In the genomic region with DNA sequence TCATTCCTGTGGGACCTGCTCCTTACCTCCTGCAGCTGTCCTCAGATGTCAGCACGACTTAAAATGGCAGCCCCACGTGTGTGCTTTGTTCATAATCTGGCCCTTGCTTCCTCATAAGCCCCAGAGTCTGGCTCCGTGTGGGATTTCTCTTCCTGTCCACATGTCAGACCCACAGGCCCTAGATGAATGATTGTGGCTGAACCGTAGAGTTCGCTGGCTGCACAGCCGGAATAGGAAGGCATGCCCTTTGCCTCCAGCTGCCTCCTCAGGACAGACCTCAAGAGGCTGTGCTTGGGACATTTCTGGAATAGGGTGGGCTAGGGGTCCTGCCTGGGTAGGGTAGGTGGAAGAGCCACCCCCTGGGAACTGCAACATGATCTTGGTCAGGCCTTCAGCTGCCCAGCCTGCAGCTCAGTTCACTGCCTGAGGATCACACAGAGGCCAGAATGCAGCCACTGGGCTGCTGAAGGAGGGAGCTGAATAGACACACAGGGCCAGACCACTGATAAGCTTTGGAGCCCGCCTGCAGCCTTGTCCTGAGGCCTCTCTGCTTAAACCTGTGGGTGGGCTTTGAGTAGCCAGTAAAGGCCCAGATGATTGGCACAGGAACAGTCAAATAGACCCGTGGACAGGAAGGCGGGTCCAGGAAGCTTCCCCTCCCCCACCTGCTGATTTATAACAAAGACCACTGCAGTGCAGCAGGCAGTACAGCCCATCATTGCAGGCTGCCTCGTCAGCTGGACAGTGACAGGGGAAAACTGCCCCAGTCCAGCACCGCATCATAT, we compare ENCODE assay signal across 7 mouse cellular contexts. TPM values are rescaled to one million over a fixed set of nuclear protein-coding genes. Genes with fewer than 3 reads are reported as not detected.
DNase-seq lines count a peak whose midpoint lies in the region; ATAC-seq lines count a peak whose summit lies in the region.

No protein-coding gene starts in this region.

- DNase-seq in embryonic facial prominence, embryonic 10.5 days (ENCODE audit: low spot score) = peak; percentile 90
- peak; percentile 93 for DNase-seq in mesoderm, embryonic 11.5 days (ENCODE audit: low read depth, low spot score)
- DNase-seq in spleen, postnatal 36 days (ENCODE audit: low spot score in 2 of 2) = no peak
- no peak for DNase-seq in adipocyte (ENCODE audit: low spot score)
- no peak for DNase-seq in left cerebral cortex, adult 8-10 months (ENCODE audit: low spot score in 2 of 2)

- ATAC-seq in forebrain, embryonic 15.5 days (replicated peaks) = peak; percentile 69
- ATAC-seq in kidney, embryonic 16.5 days (ENCODE audit: low FRiP score, low TSS enrichment) = peak; percentile 70

- peak overlapping the region; percentile 91 for H3K27ac ChIP-seq in embryonic facial prominence, embryonic 10.5 days (replicated peaks)
- peak overlapping the region; percentile 80 for H3K27ac ChIP-seq in forebrain, embryonic 15.5 days (replicated peaks)
- H3K27ac ChIP-seq in kidney, embryonic 16.5 days (ENCODE audit: low read length) = peak overlapping the region; percentile 97

- 14% methylated on average over 11 of the region's 11 CpGs for WGBS in embryonic facial prominence, embryonic 10.5 days
- WGBS in forebrain, embryonic 15.5 days = 14% methylated on average over 11 of the region's 11 CpGs
- 8% methylated on average over 11 of the region's 11 CpGs for WGBS in kidney, embryonic 16.5 days

- H3K9me3 ChIP-seq in embryonic facial prominence, embryonic 10.5 days = 0 out of 2 replicates have a peak, but pooled peaks cover 8% of the 10 kb centered on the region
- H3K9me3 ChIP-seq in forebrain, embryonic 15.5 days = no peaks in the 10 kb centered on the region
- H3K9me3 ChIP-seq in kidney, embryonic 16.5 days (ENCODE audit: low read length) = peaks cover 7% of the 10 kb centered on the region

- no peak overlapping the region for H3K4me2 ChIP-seq in forebrain, embryonic 15.5 days (replicated peaks)
- H3K4me2 ChIP-seq in kidney, embryonic 16.5 days (replicated peaks; ENCODE audit: low read depth, low read length) = peak overlapping the region; percentile 37

- H3K36me3 ChIP-seq in embryonic facial prominence, embryonic 10.5 days (replicated peaks) = peaks cover 12% of the 10 kb centered on the region; the same call in 1 of the 2 replicates
- H3K36me3 ChIP-seq in forebrain, embryonic 15.5 days = no peaks in the 10 kb centered on the region
- H3K36me3 ChIP-seq in kidney, embryonic 16.5 days (ENCODE audit: insufficient read depth, low read length) = 0 out of 2 replicates have a peak, but pooled peaks cover 4% of the 10 kb centered on the region

- H3K4me1 ChIP-seq in embryonic facial prominence, embryonic 10.5 days = peaks cover 67% of the 10 kb centered on the region
- H3K4me1 ChIP-seq in forebrain, embryonic 15.5 days = peaks cover 22% of the 10 kb centered on the region
- peaks cover 69% of the 10 kb centered on the region for H3K4me1 ChIP-seq in kidney, embryonic 16.5 days (ENCODE audit: insufficient read depth, low read length)

- no peaks in the 10 kb centered on the region for H3K27me3 ChIP-seq in embryonic facial prominence, embryonic 10.5 days (replicated peaks; ENCODE audit: low read depth, poor library complexity, severe bottlenecking)
- H3K27me3 ChIP-seq in forebrain, embryonic 15.5 days = no peaks in the 10 kb centered on the region
- no peaks in the 10 kb centered on the region for H3K27me3 ChIP-seq in kidney, embryonic 16.5 days (ENCODE audit: insufficient read depth, low read length)

- H3K9ac ChIP-seq in forebrain, embryonic 15.5 days (replicated peaks) = no peak overlapping the region
- peak overlapping the region; percentile 56 for H3K9ac ChIP-seq in kidney, embryonic 16.5 days (replicated peaks; ENCODE audit: low read length)

- H3K4me3 ChIP-seq in embryonic facial prominence, embryonic 10.5 days = peak overlapping the region; percentile 39
- no peak overlapping the region for H3K4me3 ChIP-seq in forebrain, embryonic 15.5 days
- H3K4me3 ChIP-seq in kidney, embryonic 16.5 days (ENCODE audit: low read length) = no peak overlapping the region

RNA-seq across cellular contexts. Expression of gene Bahcc1, which starts 16.0 kb away (rescaled TPM):
- polyA plus RNA-seq in embryonic facial prominence, embryonic 10.5 days (2016; fragmentation: Nextera tagmentation; extraction: Ambion mirVana) = 18.0 and 18.4 TPM in 2 replicates
- polyA plus RNA-seq in forebrain, embryonic 15.5 days (2015; fragmentation: Nextera tagmentation; extraction: Ambion mirVana) = 15.4 and 16.1 TPM in 2 replicates
- 13.2 and 14.2 TPM in 2 replicates for polyA plus RNA-seq in kidney, embryonic 16.5 days (2015; fragmentation: Nextera tagmentation; extraction: Ambion mirVana)
- total RNA-seq in left cerebral cortex, adult 8-10 months (2022) = 10 to 100 TPM; 20.8 to 23.0 (median 21.6) TPM

Comparison
In these comparisons a context has a peak if more than half of its experiments do, and no peak if none do; other contexts are left out.
1. DNase-seq: peak in embryonic facial prominence, embryonic 10.5 days (single experiment) and mesoderm, embryonic 11.5 days (single experiment); none in spleen, postnatal 36 days (0 of 2), adipocyte (single experiment) and left cerebral cortex, adult 8-10 months (0 of 2).
2. Peak in every context shown above with its lines, with median percentiles within 50 percentile points of each other: H3K27ac ChIP-seq.